Mouse (Mus musculus) liver, adult 2 months (tissue): ENCODE results near the gene Ankdd1a. TPM values are rescaled to one million over a fixed set of nuclear protein-coding genes. Genes with fewer than 3 reads are reported as not detected.

Source experiments
- DNase-seq: peaks from one replicate; pipeline ENCODE4 v3.0.0-alpha.2; 2011; ENCODE audit warnings: low read depth, low spot score; ENCODE audit errors: extremely low read depth
- H3K27ac ChIP-seq: fragments of 200-500 bp; replicated peaks from 2 replicates; pipeline ENCODE4 v1.5.1; 2012; ENCODE audit warnings: low read depth, mild to moderate bottlenecking, control low read depth, inconsistent platforms, low read length; ENCODE audit not compliant: insufficient read depth
- H3K27me3 ChIP-seq: fragments of 200-500 bp; 2 replicates; pipeline ENCODE4 v1.6.1; 2012; ENCODE audit warnings: mild to moderate bottlenecking, moderate library complexity, low read length, inconsistent platforms; ENCODE audit not compliant: control insufficient read depth, insufficient read depth
- H3K36me3 ChIP-seq: fragments of 200-500 bp; 2 replicates; pipeline ENCODE4 v1.6.1; 2012; ENCODE audit warnings: low read length, inconsistent platforms; ENCODE audit not compliant: control insufficient read depth, insufficient read depth
- H3K4me1 ChIP-seq: fragments of 200-500 bp; 2 replicates; pipeline ENCODE4 v1.6.1; 2011; ENCODE audit warnings: low read length; ENCODE audit not compliant: control insufficient read depth, insufficient read depth
- H3K4me3 ChIP-seq: fragments of 200-500 bp; 2 replicates; pipeline ENCODE4 v1.5.1; 2011; ENCODE audit warnings: low read depth, mild to moderate bottlenecking, control low read depth, low read length, moderate library complexity; ENCODE audit not compliant: insufficient read depth
- H3K79me2 ChIP-seq: fragments of 200-500 bp; 2 replicates; pipeline ENCODE4 v1.6.1; 2012; ENCODE audit warnings: inconsistent platforms, mild to moderate bottlenecking, low read length, moderate library complexity; ENCODE audit not compliant: control insufficient read depth, insufficient read depth
- H3K9ac ChIP-seq: fragments of 200-500 bp; 2 replicates; pipeline ENCODE4 v1.6.1; 2012; ENCODE audit warnings: low read depth, mild to moderate bottlenecking, control low read depth, inconsistent platforms, low read length
- CTCF ChIP-seq: fragments of 200-500 bp; IDR thresholded peaks from 2 replicates; pipeline ENCODE4 v1.5.1; 2011; ENCODE audit warnings: low read depth, low read length, control low read depth
- POLR2A ChIP-seq: fragments of 200-500 bp; IDR thresholded peaks from 2 replicates; pipeline ENCODE4 v1.6.1; 2011; ENCODE audit warnings: low read length, control low read depth; ENCODE audit not compliant: insufficient read depth; ENCODE audit errors: extremely low read depth
- WGBS: fragments of 180-500 bp; shearing (Covaris S2); methylation state at CpG from one replicate; pipeline ENCODE4 v1.1.7; 2018; 5-methylcytosine and 5-hydroxymethylcytosine counted together
- polyA plus RNA-seq: library from polyadenylated mRNA; depleted of rRNA; stranded (reverse); fragments of >200 nt; gene quantifications from 2 replicates; pipeline ENCODE4 v1.2.3, GENCODE M21; 2012
- total RNA-seq: library from RNA; depleted of rRNA; stranded (reverse); fragments of >200 nt; gene quantifications from 2 replicates; pipeline ENCODE4 v1.2.3, GENCODE M21; 2014

Gene Ankdd1a
- total and polyA plus RNA-seq, 2 experiments = not detected

- H3K4me1 ChIP-seq = no peaks in the 10 kb centered on the region
- TF ChIP-seq CTCF (no peak), POLR2A (no peak)
- H3K9ac ChIP-seq = no peak overlapping the region
- 50% methylated on average over 7 of the region's 7 CpGs for WGBS
- H3K27ac ChIP-seq = no peak overlapping the region
- no peaks in the 10 kb centered on the region for H3K79me2 ChIP-seq
- H3K4me3 ChIP-seq = no peak overlapping the region
- no peaks in the 10 kb centered on the region for H3K36me3 ChIP-seq
- H3K27me3 ChIP-seq = no peaks in the 10 kb centered on the region
- DNase-seq = no peak
These were observed 11.5 kb downstream of the Ankdd1a start for GRCm38 (mm10) chr9:65508449-65508848.

- H3K4me3 ChIP-seq = no peak overlapping the region
- H3K79me2 ChIP-seq = no peaks in the 10 kb centered on the region
- no peak overlapping the region for H3K27ac ChIP-seq
- H3K9ac ChIP-seq = no peak overlapping the region
- no peaks in the 10 kb centered on the region for H3K4me1 ChIP-seq
- WGBS = 80% methylated on average over 21 of the region's 21 CpGs
- no peak for TF ChIP-seq CTCF
- no peak for TF ChIP-seq POLR2A
- H3K36me3 ChIP-seq = no peaks in the 10 kb centered on the region
- no peaks in the 10 kb centered on the region for H3K27me3 ChIP-seq
- no peak for DNase-seq
These were observed 17.1 kb downstream of the Ankdd1a start for GRCm38 (mm10) chr9:65502721-65503505.

- Histone ChIP-seq H3K27me3 (no peaks in the 10 kb centered on the region), H3K4me1 (no peaks in the 10 kb centered on the region), H3K4me3 (no peak overlapping the region), H3K36me3 (no peaks in the 10 kb centered on the region), H3K9ac (no peak overlapping the region), H3K79me2 (no peaks in the 10 kb centered on the region), H3K27ac (no peak overlapping the region)
- 54% methylated on average over 8 of the region's 8 CpGs for WGBS
- no peak for DNase-seq
- TF ChIP-seq CTCF (peak; percentile 25; the same call in 1 of the 2 replicates), POLR2A (no peak)
These were observed 17.8 kb downstream of the Ankdd1a start for GRCm38 (mm10) chr9:65502146-65502545.

- H3K36me3 ChIP-seq = no peaks in the 10 kb centered on the region
- WGBS = 94% methylated on average over 4 of the region's 4 CpGs
- no peaks in the 10 kb centered on the region for H3K79me2 ChIP-seq
- H3K9ac ChIP-seq = no peak overlapping the region
- TF ChIP-seq CTCF = no peak
- TF ChIP-seq POLR2A = no peak
- no peaks in the 10 kb centered on the region for H3K27me3 ChIP-seq
- no peaks in the 10 kb centered on the region for H3K4me1 ChIP-seq
- H3K27ac ChIP-seq = no peak overlapping the region
- no peak overlapping the region for H3K4me3 ChIP-seq
- no peak for DNase-seq
These were observed 27.1 kb downstream of the Ankdd1a start for GRCm38 (mm10) chr9:65492851-65493250.

- no peaks in the 10 kb centered on the region for H3K27me3 ChIP-seq
- H3K79me2 ChIP-seq = no peaks in the 10 kb centered on the region
- no peak for TF ChIP-seq CTCF
- no peak for TF ChIP-seq POLR2A
- H3K36me3 ChIP-seq = peaks cover under 1% of the 10 kb centered on the region
- 91% methylated on average over 2 of the region's 2 CpGs for WGBS
- no peak for DNase-seq
- H3K4me1 ChIP-seq = no peaks in the 10 kb centered on the region
- no peak overlapping the region for H3K27ac ChIP-seq
- no peak overlapping the region for H3K9ac ChIP-seq
- H3K4me3 ChIP-seq = no peak overlapping the region
These were observed 27.6 kb downstream of the Ankdd1a start for GRCm38 (mm10) chr9:65492351-65492750.

- TF ChIP-seq POLR2A (no peak), CTCF (no peak)
- 93% methylated on average over 3 of the region's 3 CpGs for WGBS
- Histone ChIP-seq H3K27me3 (no peaks in the 10 kb centered on the region), H3K9ac (no peak overlapping the region), H3K36me3 (peaks cover 6% of the 10 kb centered on the region), H3K79me2 (no peaks in the 10 kb centered on the region), H3K4me1 (no peaks in the 10 kb centered on the region), H3K4me3 (no peak overlapping the region), H3K27ac (no peak overlapping the region)
- DNase-seq = no peak
These were observed 28.5 kb downstream of the Ankdd1a start for GRCm38 (mm10) chr9:65491476-65491875.
